Mouse (Mus musculus): ENCODE measurements around the gene Cyp17a1. TPM values are rescaled to one million over a fixed set of nuclear protein-coding genes. Genes with fewer than 3 reads are reported as not detected.

The Cyp17a1 gene
- not detected in 2 replicates for polyA plus RNA-seq (2012; ENCODE audit: insufficient read depth, low replicate concordance)

DNA sequence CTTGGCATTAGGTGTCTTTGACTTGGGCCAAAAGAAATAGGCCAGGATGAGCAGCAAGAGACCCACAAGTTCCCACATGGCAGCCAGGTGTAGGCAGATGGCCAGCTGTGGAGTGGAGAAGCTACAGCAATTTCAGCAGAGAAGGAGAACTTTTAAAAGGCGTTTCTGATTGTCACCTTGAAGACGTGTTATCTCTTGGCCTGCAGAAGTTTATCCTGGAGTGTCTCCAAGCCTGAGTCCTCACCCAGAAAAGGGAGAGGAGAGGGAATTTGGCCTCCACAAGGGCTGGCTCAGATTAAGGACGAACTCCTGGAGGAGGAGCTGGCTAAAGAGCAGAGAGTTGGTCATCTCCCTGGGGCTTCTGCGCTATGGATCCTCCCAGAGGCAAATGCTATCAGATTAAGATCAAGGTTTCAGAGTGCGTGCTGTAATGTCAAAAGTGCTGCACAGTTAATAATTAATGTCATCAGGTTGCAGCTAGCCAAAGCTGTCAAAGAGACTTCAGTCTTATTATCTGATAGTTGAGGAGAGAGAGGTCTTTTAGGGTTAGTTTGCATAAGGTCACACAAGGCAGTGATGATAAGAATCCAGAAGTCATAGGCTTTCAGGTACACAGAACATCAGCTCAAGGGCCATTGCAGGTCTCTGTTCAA, at the start of gene Cyp17a1:
Cyp17a1 (minus strand) TSS at position 407 of the 653 bp plus-strand sequence.
- no peaks in the 10 kb centered on the region for H3K36me3 ChIP-seq (replicated peaks; ENCODE audit: low read length)
- H3K4me1 ChIP-seq: peaks cover 26% of the 10 kb centered on the region
- TF ChIP-seq FLI1 (IDR thresholded peaks at IDR 0.05; ENCODE audit: low read length): no peak
- TF ChIP-seq GATA1 (IDR thresholded peaks at IDR 0.05; ENCODE audit: borderline replicate concordance, low read length): no peak
- H3K4me3 ChIP-seq (replicated peaks): no peak within 1 kb of the TSS
- peaks cover 56% of the 10 kb centered on the region for H3K27me3 ChIP-seq (replicated peaks)
- H3K9me3 ChIP-seq: no peaks in the 10 kb centered on the region

DNA sequence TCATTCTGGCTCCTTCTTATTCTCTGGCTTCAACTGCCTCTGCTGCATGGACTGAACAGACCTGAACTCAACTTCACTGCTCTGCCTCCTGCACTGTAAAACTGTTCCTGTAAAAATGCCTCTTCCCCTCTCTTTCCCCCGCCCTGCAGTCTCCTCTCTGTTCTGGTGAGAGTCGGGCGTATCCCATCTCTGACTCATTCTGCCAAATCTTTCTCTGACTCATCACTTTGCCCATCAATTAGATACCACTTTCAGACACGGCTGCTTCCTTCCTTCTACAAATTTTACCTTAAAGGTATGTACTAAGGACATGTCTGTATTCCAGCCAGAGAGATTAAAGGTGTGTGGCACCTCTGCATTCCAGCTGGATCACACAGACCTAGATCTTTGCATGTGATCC, 45.2 kb upstream of the Cyp17a1 start:
- Histone ChIP-seq H3K36me3 (replicated peaks; ENCODE audit: low read length) (no peaks in the 10 kb centered on the region), H3K4me3 (replicated peaks) (no peak overlapping the region), H3K9me3 (peaks cover 6% of the 10 kb centered on the region), H3K4me1 (peaks cover 3% of the 10 kb centered on the region; the same call in 1 of the 2 replicates), H3K27me3 (replicated peaks) (peaks cover 26% of the 10 kb centered on the region)
- no peak for TF ChIP-seq GATA1 (IDR thresholded peaks at IDR 0.05; ENCODE audit: borderline replicate concordance, low read length)
- no peak for TF ChIP-seq FLI1 (IDR thresholded peaks at IDR 0.05; ENCODE audit: low read length)

DNA sequence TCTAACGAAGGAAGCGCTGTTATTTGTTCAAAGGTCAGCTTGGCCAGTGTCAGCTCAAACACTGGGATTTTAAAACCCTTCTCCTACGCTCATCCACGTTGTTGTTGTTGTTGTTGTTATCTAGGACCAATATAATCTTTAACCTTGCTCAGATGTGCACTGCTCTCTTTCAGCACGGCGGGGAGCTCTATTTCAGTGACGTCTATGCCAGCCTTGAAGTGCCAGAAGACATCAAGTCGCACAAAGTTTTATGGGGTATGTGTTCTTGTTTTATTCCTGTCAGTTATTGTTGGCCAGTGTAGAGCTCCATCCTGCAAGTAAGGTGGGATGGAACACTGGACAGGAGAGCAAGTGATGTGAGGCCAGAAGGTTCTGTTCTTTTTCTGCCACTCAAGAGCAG, 42.0 kb upstream of the Cyp17a1 start:
- peaks cover 7% of the 10 kb centered on the region; the same call in 1 of the 2 replicates for H3K4me1 ChIP-seq
- H3K4me3 ChIP-seq (replicated peaks): no peak overlapping the region
- peaks cover 6% of the 10 kb centered on the region for H3K9me3 ChIP-seq
- TF ChIP-seq GATA1 (IDR thresholded peaks at IDR 0.05; ENCODE audit: borderline replicate concordance, low read length): no peak
- no peak for TF ChIP-seq FLI1 (IDR thresholded peaks at IDR 0.05; ENCODE audit: low read length)
- no peaks in the 10 kb centered on the region for H3K36me3 ChIP-seq (replicated peaks; ENCODE audit: low read length)
- peaks cover 22% of the 10 kb centered on the region for H3K27me3 ChIP-seq (replicated peaks)

GRCm38 (mm10) chr19:46714234-46714633, 41.3 kb upstream of the Cyp17a1 start:
- no peak for TF ChIP-seq GATA1 (IDR thresholded peaks at IDR 0.05; ENCODE audit: borderline replicate concordance, low read length)
- TF ChIP-seq FLI1 (IDR thresholded peaks at IDR 0.05; ENCODE audit: low read length): no peak
- Histone ChIP-seq H3K36me3 (replicated peaks; ENCODE audit: low read length) (no peaks in the 10 kb centered on the region), H3K9me3 (peaks cover 6% of the 10 kb centered on the region), H3K4me3 (replicated peaks) (no peak overlapping the region), H3K4me1 (peaks cover 7% of the 10 kb centered on the region; the same call in 1 of the 2 replicates), H3K27me3 (replicated peaks) (peaks cover 18% of the 10 kb centered on the region)

DNA sequence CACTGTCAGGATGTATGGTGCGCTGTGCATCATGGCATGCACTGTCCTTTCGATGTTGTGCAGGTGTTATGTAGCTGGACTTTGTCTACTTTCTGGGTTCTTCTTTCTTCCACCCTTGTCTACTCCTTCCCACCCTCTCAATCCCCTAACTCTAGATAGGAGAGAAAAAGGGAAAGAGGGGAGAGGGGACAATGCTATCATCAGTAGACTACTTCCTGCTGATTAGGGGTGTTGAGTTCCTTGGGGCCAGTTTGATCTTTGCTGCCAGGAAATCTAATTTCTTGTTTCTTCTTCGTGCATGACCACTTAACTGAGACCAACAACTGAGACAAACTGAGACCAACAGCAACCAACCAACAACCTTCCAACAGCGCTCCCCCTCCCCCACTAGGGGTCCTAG, 37.6 kb upstream of the Cyp17a1 start:
- TF ChIP-seq FLI1 (IDR thresholded peaks at IDR 0.05; ENCODE audit: low read length): no peak
- TF ChIP-seq GATA1 (IDR thresholded peaks at IDR 0.05; ENCODE audit: borderline replicate concordance, low read length): no peak
- Histone ChIP-seq H3K36me3 (replicated peaks; ENCODE audit: low read length) (no peaks in the 10 kb centered on the region), H3K4me3 (replicated peaks) (no peak overlapping the region), H3K9me3 (no peaks in the 10 kb centered on the region), H3K27me3 (replicated peaks) (peaks cover 32% of the 10 kb centered on the region), H3K4me1 (peaks cover 36% of the 10 kb centered on the region)

DNA sequence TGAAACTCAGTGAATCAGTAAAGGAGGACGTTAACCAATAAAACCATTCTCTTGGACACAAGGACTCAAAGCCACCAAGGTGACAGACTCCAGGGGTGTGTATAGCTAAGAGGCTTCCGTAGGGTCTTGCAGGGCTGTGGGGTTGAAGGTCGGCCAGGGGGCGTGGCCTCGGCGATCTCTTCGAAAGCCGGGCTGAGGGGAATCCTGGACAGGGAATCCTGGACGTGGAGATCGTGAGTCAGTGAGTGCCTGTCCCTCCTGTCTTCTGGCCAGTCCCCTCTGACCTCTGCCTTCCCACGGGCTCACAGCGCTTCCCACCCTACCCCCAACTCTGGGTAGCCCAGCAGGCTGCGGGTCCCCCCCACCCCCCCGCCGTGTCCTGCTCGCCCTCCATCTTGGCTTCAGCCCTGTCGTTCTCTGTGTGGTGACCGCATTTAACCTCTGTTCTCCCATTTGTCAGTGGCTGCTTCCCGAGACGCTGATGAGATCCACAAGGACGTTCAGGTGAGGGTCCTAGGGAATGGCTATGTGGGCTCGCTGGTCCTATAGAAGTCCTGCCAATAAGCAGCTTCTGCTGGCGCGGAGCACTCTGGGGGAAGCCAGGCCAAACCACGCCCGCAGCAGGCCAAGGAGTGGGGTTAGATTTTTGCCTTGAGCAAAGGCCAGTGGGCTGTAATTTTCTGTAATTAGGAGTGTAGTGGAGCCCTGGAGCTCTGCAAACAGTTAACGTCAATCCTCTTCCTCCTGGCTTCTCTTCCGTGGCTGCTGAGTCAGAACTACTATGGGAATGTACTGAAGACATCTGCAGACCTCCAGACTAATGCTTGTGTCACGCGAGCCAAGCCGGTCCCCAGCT, 34.6 kb upstream of the Cyp17a1 start, which contains the start of gene As3mt:
As3mt (plus strand) TSS at position 163 of the 856 bp plus-strand sequence.
- Histone ChIP-seq H3K36me3 (replicated peaks; ENCODE audit: low read length) (no peaks in the 10 kb centered on the region), H3K4me3 (replicated peaks) (peak within 1 kb of the TSS; percentile 59), H3K4me1 (peaks cover 44% of the 10 kb centered on the region), H3K9me3 (no peaks in the 10 kb centered on the region), H3K27me3 (replicated peaks) (peaks cover 35% of the 10 kb centered on the region)
- TF ChIP-seq GATA1 (IDR thresholded peaks at IDR 0.05; ENCODE audit: borderline replicate concordance, low read length) (no peak), FLI1 (IDR thresholded peaks at IDR 0.05; ENCODE audit: low read length) (no peak)

DNA sequence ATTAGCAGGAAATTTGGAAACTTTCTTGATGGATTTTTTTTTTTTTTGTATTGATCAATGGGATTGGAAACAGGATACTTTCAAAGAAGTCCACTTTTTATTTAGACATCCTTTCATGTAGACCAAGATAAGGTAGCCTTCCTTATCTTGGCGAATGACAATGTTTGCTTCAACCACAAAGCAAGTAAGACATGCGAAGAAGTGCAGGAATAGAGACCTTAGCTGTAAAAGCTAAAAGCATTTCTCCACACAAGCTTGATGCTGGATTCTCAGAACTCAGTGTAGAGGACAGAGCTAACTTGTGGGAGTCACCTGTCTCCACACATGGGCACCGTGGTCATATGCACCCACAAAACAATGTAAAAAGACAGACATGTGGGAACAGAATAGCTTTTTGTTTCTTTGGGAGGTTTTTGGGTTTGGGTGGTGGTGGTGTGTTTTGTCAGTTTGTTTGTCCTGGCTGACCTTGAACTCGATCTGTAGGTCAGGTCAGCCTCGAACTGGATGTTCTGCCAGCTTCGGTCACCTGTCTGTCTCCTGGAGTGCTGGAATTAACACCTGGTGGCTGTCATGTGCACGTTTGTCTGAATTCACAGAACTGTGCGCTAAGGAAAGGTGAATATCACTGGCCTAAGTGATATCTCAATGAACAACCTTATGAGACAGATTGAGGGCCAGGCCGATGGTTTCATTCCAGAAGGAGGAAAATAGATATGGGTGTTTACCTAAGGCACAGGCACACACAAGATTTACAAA, 33.7 kb upstream of the Cyp17a1 start:
- no peak overlapping the region for H3K4me3 ChIP-seq (replicated peaks)

DNA sequence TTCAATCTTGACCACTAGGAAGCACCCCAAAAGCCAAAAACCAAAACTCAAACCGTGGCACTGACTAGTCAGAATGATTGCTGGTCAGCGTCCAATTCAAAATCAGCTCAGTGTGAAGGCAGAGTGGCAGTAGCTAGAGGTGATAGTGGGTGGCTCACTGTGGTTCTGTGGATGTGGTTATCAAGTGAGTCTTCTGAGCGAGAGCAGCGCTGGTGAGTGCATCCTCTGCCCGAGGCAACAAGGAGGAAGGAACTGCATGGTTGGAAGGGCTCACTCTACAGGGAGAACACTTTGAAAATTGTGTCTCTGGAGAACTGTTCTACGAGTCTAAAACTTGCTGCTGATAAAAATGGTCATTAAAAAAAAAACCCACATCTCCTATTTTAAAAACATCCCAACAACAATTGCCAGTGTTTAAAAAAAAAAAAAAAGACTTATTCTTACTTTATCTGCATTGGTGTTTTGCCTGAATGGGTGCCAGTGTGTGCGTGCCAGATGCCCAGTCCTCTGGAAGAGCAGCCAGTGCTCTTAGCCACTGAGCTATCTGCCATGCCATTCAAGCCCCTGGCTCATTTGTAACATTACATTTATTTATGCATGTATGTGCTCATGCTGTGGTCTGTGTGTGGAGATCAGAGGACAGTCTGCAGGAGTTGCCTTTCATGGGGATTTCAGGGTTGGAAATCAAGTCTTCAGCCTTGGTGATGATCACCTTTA, 33.0 kb upstream of the Cyp17a1 start:
- peak overlapping the region; percentile 53 for H3K4me3 ChIP-seq (replicated peaks)
- peaks cover 35% of the 10 kb centered on the region for H3K27me3 ChIP-seq (replicated peaks)
- H3K36me3 ChIP-seq (replicated peaks; ENCODE audit: low read length): peaks cover 9% of the 10 kb centered on the region
- H3K4me1 ChIP-seq: peaks cover 44% of the 10 kb centered on the region
- H3K9me3 ChIP-seq: no peaks in the 10 kb centered on the region
- TF ChIP-seq FLI1 (IDR thresholded peaks at IDR 0.05; ENCODE audit: low read length) (no peak), GATA1 (IDR thresholded peaks at IDR 0.05; ENCODE audit: borderline replicate concordance, low read length) (no peak)

More for the DNA sequence above, 33.7 kb upstream of the Cyp17a1 start:
- Histone ChIP-seq H3K36me3 (replicated peaks; ENCODE audit: low read length) (peaks cover 4% of the 10 kb centered on the region), H3K4me1 (peaks cover 44% of the 10 kb centered on the region), H3K9me3 (no peaks in the 10 kb centered on the region), H3K27me3 (replicated peaks) (peaks cover 35% of the 10 kb centered on the region)
- TF ChIP-seq FLI1 (IDR thresholded peaks at IDR 0.05; ENCODE audit: low read length) (no peak), GATA1 (IDR thresholded peaks at IDR 0.05; ENCODE audit: borderline replicate concordance, low read length) (no peak)

- H3K4me3 ChIP-seq (replicated peaks): no peak overlapping the region
- H3K36me3 ChIP-seq (replicated peaks; ENCODE audit: low read length): peaks cover 24% of the 10 kb centered on the region
- peaks cover 26% of the 10 kb centered on the region for H3K4me1 ChIP-seq
- H3K9me3 ChIP-seq: peaks cover 6% of the 10 kb centered on the region
- no peak for TF ChIP-seq GATA1 (IDR thresholded peaks at IDR 0.05; ENCODE audit: borderline replicate concordance, low read length)
- no peak for TF ChIP-seq FLI1 (IDR thresholded peaks at IDR 0.05; ENCODE audit: low read length)
- H3K27me3 ChIP-seq (replicated peaks): peaks cover 14% of the 10 kb centered on the region
These were observed 28.2 kb upstream of the Cyp17a1 start for GRCm38 (mm10) chr19:46701156-46701555.
